Mouse (Mus musculus): ENCODE measurements around the gene Mark2. TPM values are rescaled to one million over a fixed set of nuclear protein-coding genes. Genes with fewer than 3 reads are reported as not detected.

The Mark2 gene
- polyA plus RNA-seq, 1 experiment from 2014 or later = 39.6 TPM

DNA sequence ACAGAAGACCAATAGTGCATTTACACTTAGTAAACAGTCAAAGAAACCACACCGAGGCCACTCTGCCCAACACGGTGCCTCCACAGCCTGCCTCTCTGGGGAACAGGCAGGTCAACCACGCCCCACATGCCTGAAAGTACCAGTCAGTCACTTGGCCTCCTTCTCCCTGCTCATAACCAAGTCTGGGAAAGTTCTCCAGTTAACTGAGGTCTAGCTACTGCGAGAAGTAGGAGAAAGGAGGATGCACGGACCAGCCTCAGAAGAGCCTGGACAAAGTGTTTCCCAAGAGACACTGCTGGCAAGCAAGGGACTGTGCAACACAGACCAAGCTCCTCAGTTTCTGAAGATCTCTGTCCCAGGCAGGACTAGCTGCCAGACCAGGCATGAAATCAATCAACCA lies 2.6 kb downstream of the Mark2 start:
- Histone ChIP-seq H3K36me3 (ENCODE audit: control insufficient read depth, insufficient read depth) (no peaks in the 10 kb centered on the region; the same call in 1 of the 2 replicates), H3K4me1 (replicated peaks; ENCODE audit: control insufficient read depth, insufficient read depth, low read length) (peaks cover 16% of the 10 kb centered on the region), H3K4me2 (replicated peaks; ENCODE audit: low read depth) (peak overlapping the region; percentile 95), H3K27ac (ENCODE audit: low read depth, low read length) (peak overlapping the region; percentile 30; the same call in 1 of the 2 replicates), H3K4me3 (ENCODE audit: low read depth, low read length) (peak overlapping the region; percentile 90; the same call in 1 of the 2 replicates), H3K9me3 (ENCODE audit: control insufficient read depth) (no peaks in the 10 kb centered on the region), H3K9ac (ENCODE audit: low read depth, low read length) (peak overlapping the region; percentile 24; the same call in 1 of the 2 replicates), H3K27me3 (replicated peaks; ENCODE audit: control insufficient read depth, insufficient read depth, low read length) (no peaks in the 10 kb centered on the region)
- 17% methylated on average over 5 of the region's 5 CpGs for WGBS
- TF ChIP-seq CTCF (IDR thresholded peaks at IDR 0.05; ENCODE audit: low read depth) = no peak
- no peak for ATAC-seq

DNA sequence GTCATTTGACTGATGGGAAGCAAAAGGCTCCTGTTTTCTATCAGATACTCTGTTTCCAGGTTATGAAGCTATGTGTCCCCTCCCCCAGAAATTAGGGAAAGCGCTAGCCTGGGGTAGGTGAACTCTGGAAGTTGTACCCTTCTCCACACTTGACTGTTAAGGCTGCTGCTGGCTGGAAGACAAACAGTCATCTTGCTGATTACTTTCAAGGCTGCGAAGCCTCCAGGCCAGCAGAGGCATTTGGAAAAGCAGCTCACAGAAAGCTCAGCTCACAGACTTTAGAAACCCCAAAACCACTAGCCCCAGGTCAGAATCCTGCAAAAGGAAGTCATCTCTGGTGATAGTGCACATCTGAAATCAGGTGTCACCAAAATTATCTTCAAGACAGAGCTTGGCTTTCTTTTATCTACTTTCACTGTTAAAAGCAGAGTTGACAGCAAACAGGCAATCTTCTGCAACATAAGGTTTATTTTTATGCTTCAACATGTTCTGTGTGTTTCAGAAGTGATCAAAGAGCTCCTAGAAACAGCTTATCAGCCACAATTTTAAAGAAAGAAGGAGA lies 3.8 kb downstream of the Mark2 start:
- H3K9ac ChIP-seq (ENCODE audit: low read depth, low read length) = peak overlapping the region; percentile 26; the same call in 1 of the 2 replicates
- WGBS = 69% methylated on average over 2 of the region's 2 CpGs
- peaks cover 16% of the 10 kb centered on the region for H3K4me1 ChIP-seq (replicated peaks; ENCODE audit: control insufficient read depth, insufficient read depth, low read length)
- no peak for ATAC-seq
- no peaks in the 10 kb centered on the region for H3K27me3 ChIP-seq (replicated peaks; ENCODE audit: control insufficient read depth, insufficient read depth, low read length)
- no peak overlapping the region for H3K4me2 ChIP-seq (replicated peaks; ENCODE audit: low read depth)
- no peak overlapping the region for H3K27ac ChIP-seq (ENCODE audit: low read depth, low read length)
- no peak overlapping the region for H3K4me3 ChIP-seq (ENCODE audit: low read depth, low read length)
- no peaks in the 10 kb centered on the region; the same call in 1 of the 2 replicates for H3K36me3 ChIP-seq (ENCODE audit: control insufficient read depth, insufficient read depth)
- TF ChIP-seq CTCF (IDR thresholded peaks at IDR 0.05; ENCODE audit: low read depth) = no peak
- H3K9me3 ChIP-seq (ENCODE audit: control insufficient read depth) = no peaks in the 10 kb centered on the region

DNA sequence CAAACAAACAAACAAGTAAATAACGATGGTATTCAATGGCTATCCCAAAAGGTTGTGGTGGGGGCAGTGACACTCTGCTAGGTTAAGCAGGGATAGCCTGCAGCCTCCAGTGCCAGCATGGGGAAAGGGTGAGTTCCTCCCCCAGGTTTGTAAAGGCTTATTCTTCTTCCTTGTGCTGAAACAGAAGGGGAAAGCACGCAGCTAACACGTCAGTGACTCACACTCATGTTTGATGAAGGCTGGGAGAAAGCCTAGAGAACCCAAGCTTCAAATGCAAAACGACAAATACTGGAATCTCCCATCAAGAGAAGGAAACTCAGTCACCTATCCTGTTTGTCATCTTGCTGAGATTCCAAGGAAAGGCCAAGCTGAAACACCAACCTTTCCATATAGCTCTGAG lies 6.0 kb downstream of the Mark2 start:
- no peak for ATAC-seq
- Histone ChIP-seq H3K27ac (ENCODE audit: low read depth, low read length) (no peak overlapping the region), H3K4me1 (replicated peaks; ENCODE audit: control insufficient read depth, insufficient read depth, low read length) (peaks cover 16% of the 10 kb centered on the region), H3K9ac (ENCODE audit: low read depth, low read length) (no peak overlapping the region), H3K4me2 (replicated peaks; ENCODE audit: low read depth) (no peak overlapping the region), H3K9me3 (ENCODE audit: control insufficient read depth) (no peaks in the 10 kb centered on the region), H3K27me3 (replicated peaks; ENCODE audit: control insufficient read depth, insufficient read depth, low read length) (no peaks in the 10 kb centered on the region), H3K36me3 (ENCODE audit: control insufficient read depth, insufficient read depth) (no peaks in the 10 kb centered on the region; the same call in 1 of the 2 replicates), H3K4me3 (ENCODE audit: low read depth, low read length) (no peak overlapping the region)
- 45% methylated on average over 4 of the region's 4 CpGs for WGBS
- TF ChIP-seq CTCF (IDR thresholded peaks at IDR 0.05; ENCODE audit: low read depth) = no peak

DNA sequence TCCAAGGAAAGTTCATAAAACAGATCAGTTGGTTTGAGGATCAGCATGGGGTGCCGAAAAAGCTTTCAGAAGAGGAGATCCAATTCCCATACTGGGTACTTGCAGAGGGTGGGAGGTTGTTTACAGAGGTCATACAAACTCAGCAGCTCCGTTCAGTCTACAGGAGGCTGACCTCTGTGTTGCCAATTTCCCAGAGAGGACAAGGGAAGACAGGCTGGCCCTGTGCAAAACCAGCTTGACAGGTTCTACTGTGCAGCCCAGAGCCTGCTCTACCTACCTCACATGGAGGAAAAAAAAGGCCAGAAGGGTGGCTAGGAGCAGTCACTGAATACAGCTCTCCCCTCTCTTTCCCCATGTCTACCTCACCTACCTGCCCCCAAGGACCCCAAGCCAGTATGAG lies 7.6 kb downstream of the Mark2 start:
- Histone ChIP-seq H3K27ac (ENCODE audit: low read depth, low read length) (no peak overlapping the region), H3K9ac (ENCODE audit: low read depth, low read length) (no peak overlapping the region), H3K27me3 (replicated peaks; ENCODE audit: control insufficient read depth, insufficient read depth, low read length) (no peaks in the 10 kb centered on the region), H3K4me1 (replicated peaks; ENCODE audit: control insufficient read depth, insufficient read depth, low read length) (peaks cover 10% of the 10 kb centered on the region), H3K4me2 (replicated peaks; ENCODE audit: low read depth) (no peak overlapping the region), H3K4me3 (ENCODE audit: low read depth, low read length) (no peak overlapping the region), H3K9me3 (ENCODE audit: control insufficient read depth) (no peaks in the 10 kb centered on the region), H3K36me3 (ENCODE audit: control insufficient read depth, insufficient read depth) (no peaks in the 10 kb centered on the region; the same call in 1 of the 2 replicates)
- ATAC-seq = peak; percentile 64
- 19% methylated on average over 2 of the region's 2 CpGs for WGBS
- no peak for TF ChIP-seq CTCF (IDR thresholded peaks at IDR 0.05; ENCODE audit: low read depth)

DNA sequence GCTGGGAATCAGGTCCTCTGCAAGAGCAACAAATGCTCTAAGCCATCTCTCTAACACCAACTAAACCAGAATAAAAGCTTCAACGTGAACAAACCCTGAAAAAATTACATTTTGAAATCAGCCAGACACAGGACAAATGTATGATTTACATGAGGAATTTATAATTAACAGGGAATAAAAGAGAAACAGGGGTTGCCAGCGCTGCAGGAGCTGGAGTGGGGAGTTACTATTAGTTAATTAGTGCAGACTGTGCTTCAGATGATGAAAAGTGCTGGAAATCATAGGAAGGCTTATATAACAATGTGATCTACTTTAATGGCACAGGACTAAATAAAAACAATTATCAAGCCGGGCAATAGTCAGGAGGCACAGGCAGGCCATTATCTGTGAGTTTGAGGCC lies 20.3 kb downstream of the Mark2 start:
- Histone ChIP-seq H3K4me2 (replicated peaks; ENCODE audit: low read depth) (no peak overlapping the region), H3K9me3 (ENCODE audit: control insufficient read depth) (no peaks in the 10 kb centered on the region), H3K27me3 (replicated peaks; ENCODE audit: control insufficient read depth, insufficient read depth, low read length) (no peaks in the 10 kb centered on the region), H3K4me1 (replicated peaks; ENCODE audit: control insufficient read depth, insufficient read depth, low read length) (0 out of 2 replicates have a peak, but pooled peaks cover 4% of the 10 kb centered on the region), H3K9ac (ENCODE audit: low read depth, low read length) (no peak overlapping the region), H3K27ac (ENCODE audit: low read depth, low read length) (no peak overlapping the region), H3K4me3 (ENCODE audit: low read depth, low read length) (no peak overlapping the region), H3K36me3 (ENCODE audit: control insufficient read depth, insufficient read depth) (no peaks in the 10 kb centered on the region; the same call in 1 of the 2 replicates)
- TF ChIP-seq CTCF (IDR thresholded peaks at IDR 0.05; ENCODE audit: low read depth) = no peak
- WGBS = 78% methylated on average over 3 of the region's 3 CpGs
- ATAC-seq = no peak

DNA sequence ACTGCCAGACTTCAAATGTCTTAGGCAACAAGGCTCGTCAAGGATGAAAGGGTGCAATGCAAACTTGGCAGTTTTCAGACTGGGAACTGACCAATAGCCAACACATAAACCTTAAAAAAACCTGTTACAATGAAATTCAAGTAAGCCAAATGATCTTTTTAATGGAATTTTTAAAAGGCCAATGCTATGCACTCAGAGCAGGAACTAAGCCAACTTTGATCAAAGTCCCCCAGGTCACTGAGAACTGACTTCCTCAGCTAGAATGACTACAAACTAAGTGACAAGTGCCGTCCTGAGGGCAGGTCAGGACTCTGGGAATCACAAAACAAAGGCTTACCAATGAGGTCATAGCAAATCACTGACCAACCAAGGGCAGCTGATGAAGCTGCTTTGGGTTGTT lies 21.5 kb downstream of the Mark2 start:
- Histone ChIP-seq H3K4me1 (replicated peaks; ENCODE audit: control insufficient read depth, insufficient read depth, low read length) (0 out of 2 replicates have a peak, but pooled peaks cover 4% of the 10 kb centered on the region), H3K4me3 (ENCODE audit: low read depth, low read length) (no peak overlapping the region), H3K36me3 (ENCODE audit: control insufficient read depth, insufficient read depth) (no peaks in the 10 kb centered on the region; the same call in 1 of the 2 replicates), H3K4me2 (replicated peaks; ENCODE audit: low read depth) (no peak overlapping the region), H3K9me3 (ENCODE audit: control insufficient read depth) (no peaks in the 10 kb centered on the region), H3K27ac (ENCODE audit: low read depth, low read length) (no peak overlapping the region), H3K27me3 (replicated peaks; ENCODE audit: control insufficient read depth, insufficient read depth, low read length) (no peaks in the 10 kb centered on the region), H3K9ac (ENCODE audit: low read depth, low read length) (no peak overlapping the region)
- 42% methylated on average over 2 of the region's 2 CpGs for WGBS
- no peak for TF ChIP-seq CTCF (IDR thresholded peaks at IDR 0.05; ENCODE audit: low read depth)
- no peak for ATAC-seq

Measured in intestine, postnatal 0 days (tissue).